Mouse (Mus musculus): ENCODE measurements around the gene Slc25a21.

DNA sequence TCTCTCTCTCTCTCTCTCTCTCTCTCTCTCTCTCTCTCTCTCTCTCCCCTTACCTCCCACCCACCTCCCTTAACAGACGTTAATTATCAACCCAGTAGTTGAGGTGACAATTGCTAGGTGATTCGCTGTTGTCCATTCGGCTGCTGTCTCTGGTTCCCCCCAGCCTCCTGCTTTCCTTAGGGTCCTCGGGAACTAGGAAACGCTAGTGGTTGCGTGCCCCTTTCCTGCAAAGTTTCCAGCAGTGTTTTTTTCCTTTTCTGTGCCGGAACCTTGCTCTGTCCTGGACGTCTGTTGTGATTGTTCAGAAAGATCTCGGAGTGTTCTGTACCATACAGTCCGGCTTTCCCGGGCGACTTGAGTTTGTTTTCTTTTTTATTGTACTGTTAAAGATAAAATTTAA lies 499.5 kb downstream of the Slc25a21 start:
- TF ChIP-seq CTCF (IDR thresholded peaks at IDR 0.05; ENCODE audit: borderline replicate concordance, insufficient read depth, low read depth, low read length): no peak
- no peak for TF ChIP-seq POLR2A (IDR thresholded peaks at IDR 0.05; ENCODE audit: borderline replicate concordance, insufficient read depth, low read length)
